Mouse (Mus musculus): Measurements from ENCODE around the gene Jarid2.

The Jarid2 gene

DNA sequence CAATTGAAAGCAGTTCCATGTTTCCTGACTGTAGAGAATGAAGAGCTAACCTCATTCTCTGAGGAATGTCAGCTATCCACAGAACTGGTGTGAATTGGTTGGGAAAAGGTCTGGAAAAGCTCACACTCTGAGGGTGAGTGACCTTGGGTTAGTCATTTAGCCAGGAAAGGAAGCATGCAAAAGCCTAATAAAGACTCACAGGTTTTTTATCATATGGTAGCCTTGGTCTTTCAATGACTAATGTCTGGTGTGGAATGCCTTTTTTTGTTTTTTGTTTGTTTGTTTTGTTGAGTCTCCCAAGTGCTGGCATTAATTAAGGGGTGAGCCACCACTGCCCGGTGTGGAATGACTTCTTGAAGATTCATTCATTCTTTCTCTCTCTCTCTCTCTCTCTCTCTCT lies 55.3 kb downstream of the Jarid2 start:
- DNase-seq, result no peak

DNA sequence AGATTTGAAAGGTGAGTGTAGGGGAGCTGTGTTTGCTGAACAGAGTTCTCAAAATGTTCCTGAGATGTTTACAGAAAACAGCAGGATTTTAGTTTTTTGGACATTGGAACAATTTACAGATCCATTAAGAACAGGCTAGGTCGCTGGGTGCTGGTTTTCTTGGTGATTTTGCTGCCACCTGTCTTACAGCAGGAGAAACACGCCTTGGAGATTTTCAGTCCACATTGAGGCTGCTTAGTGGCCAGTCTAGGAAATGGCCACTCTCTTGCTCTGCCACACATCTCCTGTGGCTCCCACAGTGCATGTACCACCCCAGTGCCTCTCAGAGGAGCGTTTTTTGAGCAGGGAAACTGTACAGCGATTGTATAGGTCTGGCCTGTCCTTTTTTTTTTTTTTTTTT lies 57.0 kb downstream of the Jarid2 start:
- peak; percentile 59 to 66 for DNase-seq

DNA sequence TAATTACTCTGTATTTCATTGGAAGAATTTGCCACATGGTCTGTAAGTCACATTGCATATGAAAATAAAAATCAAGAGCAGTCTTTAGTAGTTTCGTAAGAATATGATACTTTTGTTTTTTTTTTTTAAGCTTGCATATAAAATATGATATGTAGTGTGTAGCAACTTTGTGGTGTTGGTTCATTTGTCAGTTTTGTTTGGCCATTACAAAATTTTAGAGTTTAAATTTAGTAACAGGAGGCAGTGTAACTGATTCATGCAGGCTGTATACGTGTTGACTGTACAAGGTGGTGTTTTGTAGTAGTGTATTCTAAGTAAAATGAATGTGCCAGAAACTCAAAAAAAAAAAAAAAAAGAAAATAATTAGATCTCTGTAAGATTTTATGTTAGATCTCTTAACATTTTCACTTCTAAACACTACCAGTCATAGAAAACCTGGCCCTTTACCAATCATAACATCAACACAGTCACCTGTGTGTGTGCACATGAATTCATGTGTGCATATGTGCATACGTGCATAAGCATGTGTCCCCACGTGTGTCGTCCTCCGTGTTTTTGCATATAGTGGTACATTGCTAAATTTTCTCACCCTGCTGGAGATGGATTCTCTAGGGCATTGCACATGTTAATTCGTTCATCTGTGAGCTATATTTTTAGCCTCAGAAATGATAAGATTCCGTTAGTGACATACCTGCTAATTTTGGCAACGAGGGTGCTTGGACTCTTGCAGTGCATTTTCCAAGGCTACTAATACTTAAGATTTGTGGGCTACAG lies 59.3 kb downstream of the Jarid2 start:
- no peak for DNase-seq

GRCm38 (mm10) chr13:44789982-44790381 lies 60.7 kb downstream of the Jarid2 start:
- no peak for DNase-seq

DNA sequence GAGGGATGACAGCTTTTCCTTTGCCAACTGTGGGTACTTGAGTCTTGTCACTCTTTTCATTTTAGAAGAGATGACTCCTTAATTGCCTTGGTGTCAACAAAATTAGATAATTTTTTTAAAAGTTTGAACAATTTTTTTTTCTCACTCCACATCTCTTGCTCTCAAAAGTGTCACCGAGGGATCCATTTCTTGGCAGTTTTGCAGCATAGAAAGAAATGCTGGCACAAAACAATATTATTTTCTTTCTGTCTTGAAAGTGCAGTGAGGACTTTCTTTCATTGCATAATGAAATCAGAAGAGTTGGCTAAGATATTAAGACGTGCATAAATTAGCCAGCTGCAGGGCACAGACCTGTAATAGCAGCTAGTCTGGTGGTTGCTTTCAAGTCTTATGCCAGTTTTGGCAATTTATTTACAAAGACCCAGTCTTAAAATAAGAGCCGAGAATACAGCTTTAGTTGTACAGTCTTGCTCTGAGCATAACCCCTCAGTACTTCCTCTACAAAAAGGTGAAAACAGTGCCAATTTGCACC lies 63.2 kb downstream of the Jarid2 start:
- no peak for DNase-seq

GRCm38 (mm10) chr13:44795891-44796290 lies 66.6 kb downstream of the Jarid2 start:
- no peak for DNase-seq

GRCm38 (mm10) chr13:44796775-44797174 lies 67.5 kb downstream of the Jarid2 start:
- DNase-seq, result peak; percentile 66 to 71

DNA sequence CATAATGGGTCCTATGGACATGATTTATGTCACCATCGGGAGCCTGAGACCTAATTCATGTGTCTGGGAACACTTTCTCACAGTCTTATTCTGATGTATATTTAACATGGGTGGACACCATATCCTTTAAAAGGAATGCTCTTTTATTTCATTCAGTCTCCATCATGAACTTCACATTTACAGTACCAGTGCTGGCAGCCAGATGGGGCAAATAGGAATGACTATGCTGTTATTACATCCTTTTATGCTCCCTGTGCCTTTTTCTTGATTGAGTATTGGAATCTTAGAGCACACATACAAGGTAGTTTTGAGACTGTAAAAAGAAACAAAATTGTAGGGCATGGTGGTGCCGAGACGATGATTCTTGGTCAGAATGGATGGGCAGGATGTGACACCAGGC lies 69.0 kb downstream of the Jarid2 start:
- DNase-seq, result no peak

- no peak for DNase-seq
These were observed 69.9 kb downstream of the Jarid2 start for GRCm38 (mm10) chr13:44799166-44799565.

- DNase-seq, result no peak
These were observed 70.8 kb downstream of the Jarid2 start for GRCm38 (mm10) chr13:44800059-44800458.

GRCm38 (mm10) chr13:44804876-44805275 lies 75.6 kb downstream of the Jarid2 start:
- DNase-seq, result peak; percentile 65 to 69

GRCm38 (mm10) chr13:44808307-44808706 lies 79.0 kb downstream of the Jarid2 start:
- DNase-seq, result no peak

- DNase-seq, result no peak
These were observed 81.7 kb downstream of the Jarid2 start for GRCm38 (mm10) chr13:44811021-44811420.

DNA sequence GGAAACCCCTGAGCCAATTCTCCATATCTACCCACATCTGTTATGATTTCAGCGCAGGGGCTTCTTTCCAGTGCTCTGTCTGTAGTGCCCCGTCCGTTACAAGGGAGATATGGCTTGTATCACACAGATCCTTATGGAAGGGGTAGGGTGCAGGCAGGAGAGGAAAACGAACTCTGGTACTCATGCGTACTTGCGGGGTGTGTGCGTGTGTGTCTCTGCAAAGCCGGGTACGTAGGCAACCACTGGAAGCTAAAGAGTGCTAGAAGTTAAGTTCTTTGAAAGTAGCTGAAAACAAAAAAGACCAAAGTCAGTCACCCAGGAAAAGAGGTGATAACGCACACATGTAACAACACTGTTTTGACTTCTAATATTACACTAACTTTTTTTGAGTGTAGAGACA lies 82.3 kb downstream of the Jarid2 start:
- DNase-seq, result no peak

- DNase-seq, result no peak
These were observed 83.1 kb downstream of the Jarid2 start for GRCm38 (mm10) chr13:44812381-44812780.

DNA sequence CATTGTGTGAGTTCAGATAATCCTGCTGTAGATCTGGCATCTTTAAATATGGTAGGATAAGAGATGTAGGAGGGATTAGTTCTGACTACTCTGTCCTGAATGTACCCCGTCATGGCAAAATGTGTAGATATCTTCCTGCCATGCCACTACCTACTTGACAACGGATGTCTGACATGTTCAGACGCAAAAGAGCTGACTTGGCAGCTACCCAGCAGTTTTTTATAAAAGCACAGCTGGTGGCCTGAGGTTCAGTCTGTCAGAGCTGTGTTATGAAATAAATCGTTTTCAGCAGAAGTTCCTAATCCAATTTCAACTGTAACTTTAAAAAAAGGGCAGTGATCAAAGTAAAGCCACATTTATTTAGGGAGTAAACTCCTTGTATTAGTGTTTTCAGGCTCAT lies 90.1 kb downstream of the Jarid2 start:
- DNase-seq, result peak; percentile 52 to 65

GRCm38 (mm10) chr13:44822578-44822977 lies 93.3 kb downstream of the Jarid2 start:
- DNase-seq, result no peak

GRCm38 (mm10) chr13:44828903-44829302 lies 99.6 kb downstream of the Jarid2 start:
- no peak for DNase-seq

DNA sequence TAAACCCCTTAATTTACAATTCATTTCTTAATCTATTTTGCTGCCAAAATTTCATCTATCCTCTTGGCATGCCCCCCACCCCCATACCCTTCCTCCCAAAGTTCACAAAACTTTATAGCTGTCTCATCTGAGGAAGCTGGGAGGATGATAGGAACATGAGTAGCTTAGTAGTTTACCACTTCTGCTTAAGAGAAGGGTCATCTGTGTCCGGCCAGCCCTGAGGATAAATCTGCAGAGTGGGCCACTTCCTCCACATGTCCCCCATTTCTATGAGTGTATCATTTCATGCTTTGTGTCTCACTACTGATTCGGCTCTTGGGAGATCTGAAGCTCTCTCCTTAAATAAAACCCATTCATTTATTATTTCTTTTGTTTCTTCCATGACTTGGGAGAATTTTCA lies 102.8 kb downstream of the Jarid2 start:
- DNase-seq, result no peak

- DNase-seq, result no peak
These were observed 103.6 kb downstream of the Jarid2 start for GRCm38 (mm10) chr13:44832866-44833265.

- peak; percentile 67 to 76 for DNase-seq
These were observed 104.1 kb downstream of the Jarid2 start for GRCm38 (mm10) chr13:44833353-44833752.

DNA sequence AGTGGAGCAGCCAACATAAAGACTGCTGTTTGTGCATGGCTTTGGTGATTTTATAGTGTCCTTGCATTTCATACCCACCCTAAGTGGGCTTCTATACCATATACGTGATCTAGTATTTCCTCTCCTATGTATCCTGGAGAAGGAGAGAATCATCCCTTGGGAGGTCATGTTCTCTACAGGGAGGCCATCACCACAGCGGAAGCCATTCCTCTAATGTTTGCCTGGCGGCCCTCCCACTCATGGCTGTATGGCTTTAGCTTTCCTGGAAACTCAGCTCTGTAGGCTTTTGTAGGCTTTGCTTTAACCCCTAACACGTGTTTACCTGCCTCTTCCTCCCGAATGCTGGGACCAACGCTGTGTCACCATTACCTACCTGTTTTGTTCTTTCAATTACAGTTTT lies 108.2 kb downstream of the Jarid2 start:
- DNase-seq, result no peak

DNA sequence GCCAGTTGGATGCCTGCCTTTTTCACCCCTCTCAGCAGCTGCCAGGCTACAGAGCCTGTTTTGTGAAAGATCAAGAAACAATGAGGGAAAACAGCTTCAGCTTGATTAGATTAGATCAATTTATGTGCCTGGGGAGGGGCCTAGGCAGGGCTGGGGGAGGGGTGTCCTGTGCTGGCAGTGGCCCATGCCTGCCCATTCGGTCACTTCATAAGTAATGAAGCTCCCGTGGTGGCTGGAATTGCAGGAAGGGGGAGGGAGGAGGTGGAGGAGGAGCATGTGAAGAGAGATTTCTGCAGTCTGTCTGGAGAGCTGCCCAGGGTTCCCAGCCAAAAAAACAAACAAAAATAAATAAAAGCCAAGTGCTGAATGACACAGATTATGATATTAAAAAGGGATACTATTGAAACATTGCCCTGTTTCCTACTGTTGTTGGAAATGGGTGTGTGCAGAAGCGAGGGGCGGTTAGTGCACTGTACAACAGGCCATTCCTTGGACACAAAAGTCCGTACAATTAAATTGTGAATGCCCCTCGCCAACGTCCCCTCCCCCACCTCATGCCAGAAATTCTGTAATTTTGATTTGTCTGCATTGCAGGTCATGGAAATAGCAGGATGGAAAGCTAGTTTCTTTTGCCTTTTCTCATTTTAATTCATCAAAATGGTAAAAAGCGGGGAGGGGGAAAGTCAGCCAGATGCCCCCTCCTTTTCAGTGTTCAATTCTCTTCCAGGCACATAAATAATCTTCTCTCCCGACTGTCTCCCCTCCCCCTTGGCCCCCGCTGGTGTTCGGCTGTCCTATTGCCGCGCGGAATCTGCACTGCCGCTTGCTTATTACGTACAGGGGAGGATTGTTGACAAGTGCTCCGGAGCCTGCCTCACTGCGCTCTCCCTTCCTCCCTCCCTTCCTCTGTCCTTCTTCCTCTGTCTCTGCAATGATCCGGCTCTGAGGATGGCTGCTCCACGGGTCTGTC lies 110.9 kb downstream of the Jarid2 start:
- DNase-seq, result peak; percentile 84 to 85

DNA sequence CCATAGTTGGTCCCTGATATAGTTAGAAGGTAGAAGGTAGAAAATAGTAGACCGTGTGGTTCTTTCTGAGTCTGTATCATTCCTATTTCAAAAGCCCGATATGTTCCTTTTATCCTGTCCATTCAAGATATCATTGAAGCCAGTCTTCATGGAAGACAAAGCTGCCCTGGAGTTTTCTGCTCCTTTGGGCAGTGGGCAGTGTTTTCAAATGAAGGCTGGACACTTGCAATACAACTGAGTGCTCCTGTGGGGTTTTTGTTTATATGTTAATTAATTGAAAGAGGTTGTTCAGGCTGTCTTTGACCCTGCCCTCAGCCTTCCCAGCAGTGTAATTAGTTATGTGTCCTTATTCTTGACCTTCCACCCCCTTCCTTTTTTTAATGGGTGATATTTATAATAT lies 122.2 kb downstream of the Jarid2 start:
- DNase-seq, result no peak

Measured in cerebellum, postnatal 14 days (tissue).